Mouse (Mus musculus) intestine, postnatal 0 days (tissue): ENCODE results near the gene Ntm. TPM values are rescaled to one million over a fixed set of nuclear protein-coding genes. Genes with fewer than 3 reads are reported as not detected.

Experiments used
- ATAC-seq: fragments of 200-750 bp; cut with Nextera tagmentation; 2 replicates; pipeline ENCODE4 v1.8.0; 2017; ENCODE audit warnings: mild to moderate bottlenecking, moderate TSS enrichment, moderate library complexity
- H3K27ac ChIP-seq: fragments of 300-500 bp; sonication (generic); 2 replicates; pipeline ENCODE4 v1.5.1; 2014; ENCODE audit warnings: mild to moderate bottlenecking, low read depth, low read length, moderate library complexity
- H3K27me3 ChIP-seq: fragments of 300-500 bp; sonication (generic); replicated peaks from 2 replicates; pipeline ENCODE4 v1.6.1; 2014; ENCODE audit warnings: low read length, mixed read lengths; ENCODE audit not compliant: control insufficient read depth, insufficient read depth
- H3K36me3 ChIP-seq: fragments of 300-500 bp; sonication (generic); 2 replicates; pipeline ENCODE4 v1.6.1; 2014; ENCODE audit warnings: mild to moderate bottlenecking, moderate library complexity; ENCODE audit not compliant: control insufficient read depth, insufficient read depth
- H3K4me1 ChIP-seq: fragments of 300-500 bp; sonication (generic); replicated peaks from 2 replicates; pipeline ENCODE4 v1.6.1; 2014; ENCODE audit warnings: antibody characterized with exemption, low read length, mixed read lengths; ENCODE audit not compliant: control insufficient read depth, insufficient read depth
- H3K4me2 ChIP-seq: fragments of 300-500 bp; sonication (generic); replicated peaks from 2 replicates; pipeline ENCODE4 v1.6.1; 2014; ENCODE audit warnings: low read depth, mild to moderate bottlenecking, moderate library complexity
- H3K4me3 ChIP-seq: fragments of 300-500 bp; sonication (generic); 2 replicates; pipeline ENCODE4 v1.5.1; 2014; ENCODE audit warnings: low read depth, low read length
- H3K9ac ChIP-seq: fragments of 300-500 bp; sonication (generic); 2 replicates; pipeline ENCODE4 v1.6.1; 2014; ENCODE audit warnings: mild to moderate bottlenecking, low read depth, low read length
- H3K9me3 ChIP-seq: fragments of 300-500 bp; sonication (generic); 2 replicates; pipeline ENCODE4 v1.6.1; 2016; ENCODE audit warnings: mixed run types; ENCODE audit not compliant: control insufficient read depth
- CTCF ChIP-seq: sonication (generic); IDR thresholded peaks from 2 replicates; pipeline ENCODE4 v1.5.1; 2016; ENCODE audit warnings: low read depth, mild to moderate bottlenecking, control low read depth, antibody characterized with exemption, moderate library complexity
- WGBS: fragments of 180-500 bp; shearing (Covaris S2); extraction: QIAGEN DNeasy Blood & Tissue Kit; methylation state at CpG from one replicate; pipeline ENCODE4 v1.1.7; 2014; 5-methylcytosine and 5-hydroxymethylcytosine counted together
- polyA plus RNA-seq: library from polyadenylated mRNA; unstranded; fragments of >200 nt; fragmentation: Nextera tagmentation; extraction: Ambion mirVana; gene quantifications from 2 replicates; pipeline ENCODE4 v1.2.1, GENCODE M21; 2015

Gene Ntm
- polyA plus RNA-seq, 1 experiment from 2014 or later = 1.1 TPM

- Histone ChIP-seq H3K27ac (no peak overlapping the region), H3K4me1 (no peaks in the 10 kb centered on the region), H3K9ac (no peak overlapping the region), H3K4me3 (no peak overlapping the region), H3K36me3 (no peaks in the 10 kb centered on the region), H3K27me3 (no peaks in the 10 kb centered on the region), H3K4me2 (no peak overlapping the region), H3K9me3 (no peaks in the 10 kb centered on the region)
- ATAC-seq = no peak
- 68% methylated on average over 12 of the region's 12 CpGs for WGBS
- no peak for TF ChIP-seq CTCF
Observed at GRCm38 (mm10) chr9:29802071-29802705, 160.8 kb downstream of the Ntm start.

- no peak for TF ChIP-seq CTCF
- Histone ChIP-seq H3K4me3 (no peak overlapping the region), H3K9ac (no peak overlapping the region), H3K9me3 (no peaks in the 10 kb centered on the region), H3K27me3 (no peaks in the 10 kb centered on the region), H3K36me3 (no peaks in the 10 kb centered on the region), H3K27ac (no peak overlapping the region), H3K4me1 (no peaks in the 10 kb centered on the region), H3K4me2 (no peak overlapping the region)
- 62% methylated on average over 4 of the region's 4 CpGs for WGBS
- no peak for ATAC-seq
Observed at GRCm38 (mm10) chr9:29796281-29796680, 166.7 kb downstream of the Ntm start.

GRCm38 (mm10) chr9:29791199-29791915, 171.6 kb downstream of the Ntm start:
- H3K9ac ChIP-seq = no peak overlapping the region
- 63% methylated on average over 10 of the region's 10 CpGs for WGBS
- H3K27ac ChIP-seq = no peak overlapping the region
- no peaks in the 10 kb centered on the region for H3K36me3 ChIP-seq
- no peaks in the 10 kb centered on the region for H3K4me1 ChIP-seq
- TF ChIP-seq CTCF = no peak
- no peak overlapping the region for H3K4me2 ChIP-seq
- H3K9me3 ChIP-seq = no peaks in the 10 kb centered on the region
- no peak for ATAC-seq
- H3K27me3 ChIP-seq = no peaks in the 10 kb centered on the region
- H3K4me3 ChIP-seq = no peak overlapping the region

GRCm38 (mm10) chr9:29790017-29790416, 172.9 kb downstream of the Ntm start:
- Histone ChIP-seq H3K9me3 (no peaks in the 10 kb centered on the region), H3K36me3 (no peaks in the 10 kb centered on the region), H3K4me1 (no peaks in the 10 kb centered on the region), H3K4me2 (no peak overlapping the region), H3K27me3 (no peaks in the 10 kb centered on the region), H3K9ac (no peak overlapping the region), H3K4me3 (no peak overlapping the region), H3K27ac (no peak overlapping the region)
- WGBS = 72% methylated on average over 4 of the region's 4 CpGs
- ATAC-seq = no peak
- no peak for TF ChIP-seq CTCF

- no peak overlapping the region for H3K4me3 ChIP-seq
- H3K9ac ChIP-seq = no peak overlapping the region
- no peaks in the 10 kb centered on the region for H3K27me3 ChIP-seq
- H3K4me1 ChIP-seq = no peaks in the 10 kb centered on the region
- no peaks in the 10 kb centered on the region for H3K9me3 ChIP-seq
- no peak for ATAC-seq
- no peak for TF ChIP-seq CTCF
- no peaks in the 10 kb centered on the region for H3K36me3 ChIP-seq
- no peak overlapping the region for H3K4me2 ChIP-seq
- H3K27ac ChIP-seq = no peak overlapping the region
- WGBS = 86% methylated on average over 9 of the region's 9 CpGs
Observed at GRCm38 (mm10) chr9:29788855-29789254, 174.1 kb downstream of the Ntm start.

GRCm38 (mm10) chr9:29787408-29787807, 175.5 kb downstream of the Ntm start:
- no peaks in the 10 kb centered on the region for H3K4me1 ChIP-seq
- no peak overlapping the region for H3K4me3 ChIP-seq
- H3K9ac ChIP-seq = no peak overlapping the region
- no peak for TF ChIP-seq CTCF
- H3K27me3 ChIP-seq = no peaks in the 10 kb centered on the region
- no peak for ATAC-seq
- no peak overlapping the region for H3K27ac ChIP-seq
- no peaks in the 10 kb centered on the region for H3K9me3 ChIP-seq
- 62% methylated on average over 4 of the region's 4 CpGs for WGBS
- H3K36me3 ChIP-seq = no peaks in the 10 kb centered on the region
- no peak overlapping the region for H3K4me2 ChIP-seq
